Mouse (Mus musculus): Measurements from ENCODE around the gene Spata13.

GRCm38 (mm10) chr14:60693122-60693536 is 59.3 kb downstream of the Spata13 start:
- no peak for TF ChIP-seq POLR2A (IDR thresholded peaks at IDR 0.05; ENCODE audit: low read depth, low read length)
- TF ChIP-seq CTCF (IDR thresholded peaks at IDR 0.05; ENCODE audit: extremely low read depth, insufficient read length, insufficient replicate concordance, low read depth, low read length) = no peak
